Mouse (Mus musculus) heart, postnatal 0 days (tissue): ENCODE results near the gene Heatr5b. TPM values are rescaled to one million over a fixed set of nuclear protein-coding genes. Genes with fewer than 3 reads are reported as not detected.
A peak's percentile ranks its signal among the peaks of the same experiment; 100 is the strongest.

Experiments
- ATAC-seq: fragments of 200-750 bp; cut with Nextera tagmentation; 2 replicates; pipeline ENCODE4 v1.8.0; 2017; ENCODE audit warnings: low read depth, moderate number of reproducible peaks, moderate library complexity; ENCODE audit not compliant: insufficient read depth
- DNase-seq: peaks from one replicate; pipeline ENCODE4 v3.0.0-alpha.2; 2016; ENCODE audit warnings: low spot score
- H3K27ac ChIP-seq: fragments of 300-500 bp; sonication (generic); 2 replicates; pipeline ENCODE4 v1.5.1; 2014; ENCODE audit warnings: low read depth, mild to moderate bottlenecking
- H3K27me3 ChIP-seq: fragments of 300-500 bp; sonication (generic); 2 replicates; pipeline ENCODE4 v1.6.1; 2014; ENCODE audit warnings: low read length, mixed read lengths; ENCODE audit not compliant: control insufficient read depth, insufficient read depth
- H3K36me3 ChIP-seq: fragments of 300-500 bp; sonication (generic); replicated peaks from 2 replicates; pipeline ENCODE4 v1.6.1; 2014; ENCODE audit warnings: low read length, mixed read lengths; ENCODE audit not compliant: control insufficient read depth, insufficient read depth
- H3K4me1 ChIP-seq: fragments of 300-500 bp; sonication (generic); 2 replicates; pipeline ENCODE4 v1.6.1; 2014; ENCODE audit warnings: antibody characterized with exemption; ENCODE audit not compliant: control insufficient read depth, insufficient read depth
- H3K4me2 ChIP-seq: fragments of 300-500 bp; sonication (generic); 2 replicates; pipeline ENCODE4 v1.6.1; 2014; ENCODE audit warnings: low read depth, mild to moderate bottlenecking, low read length, moderate library complexity
- H3K4me3 ChIP-seq: fragments of 300-500 bp; sonication (generic); 2 replicates; pipeline ENCODE4 v1.5.1; 2014; ENCODE audit warnings: low read depth, low read length
- H3K9ac ChIP-seq: fragments of 300-500 bp; sonication (generic); replicated peaks from 2 replicates; pipeline ENCODE4 v1.6.1; 2014; ENCODE audit warnings: low read depth, low read length, mixed read lengths
- H3K9me3 ChIP-seq: fragments of 300-500 bp; sonication (generic); replicated peaks from 2 replicates; pipeline ENCODE4 v1.6.1; 2016; ENCODE audit warnings: low read length; ENCODE audit not compliant: control insufficient read depth
- CTCF ChIP-seq: IDR thresholded peaks from 2 replicates; pipeline ENCODE4 v1.5.1; 2016; ENCODE audit warnings: antibody characterized with exemption, control low read depth, low read depth
- EP300 ChIP-seq: IDR thresholded peaks from 2 replicates; pipeline ENCODE4 v1.6.1; 2016; ENCODE audit warnings: antibody characterized with exemption, low read depth
- WGBS: fragments of 180-500 bp; shearing (Covaris S2); extraction: QIAGEN DNeasy Blood & Tissue Kit; methylation state at CpG from one replicate; pipeline ENCODE4 v1.1.7; 2014; 5-methylcytosine and 5-hydroxymethylcytosine counted together
- polyA plus RNA-seq: library from polyadenylated mRNA; unstranded; fragments of >200 nt; fragmentation: Nextera tagmentation; extraction: Ambion mirVana; gene quantifications from 2 replicates; pipeline ENCODE4 v1.2.1, GENCODE M21; 2015
- total RNA-seq: library from RNA; depleted of rRNA; stranded (reverse); fragments of >200 nt; gene quantifications from 2 replicates; pipeline ENCODE4 v1.2.3, GENCODE M21; 2014; ENCODE audit warnings: low replicate concordance

Heatr5b gene
- total and polyA plus RNA-seq, 2 experiments from 2014 or later = 13.8 to 56.7 TPM

GRCm38 (mm10) chr17:78737771-78738170 lies 97.4 kb downstream of the Heatr5b start:
- H3K27me3 ChIP-seq = no peaks in the 10 kb centered on the region
- no peaks in the 10 kb centered on the region for H3K9me3 ChIP-seq
- H3K4me3 ChIP-seq = no peak overlapping the region
- H3K4me2 ChIP-seq = no peak overlapping the region
- no peak for ATAC-seq
- TF ChIP-seq EP300 (no peak), CTCF (no peak)
- no peak overlapping the region for H3K9ac ChIP-seq
- peaks cover 12% of the 10 kb centered on the region; the same call in 1 of the 2 replicates for H3K4me1 ChIP-seq
- H3K27ac ChIP-seq = no peak overlapping the region
- 57% methylated on average over 2 of the region's 2 CpGs for WGBS
- H3K36me3 ChIP-seq = no peaks in the 10 kb centered on the region
- no peak for DNase-seq

- no peak for ATAC-seq
- peaks cover 19% of the 10 kb centered on the region; the same call in 1 of the 2 replicates for H3K4me1 ChIP-seq
- 47% methylated on average over 4 of the region's 4 CpGs for WGBS
- no peaks in the 10 kb centered on the region for H3K9me3 ChIP-seq
- TF ChIP-seq CTCF = no peak
- no peak for TF ChIP-seq EP300
- H3K4me3 ChIP-seq = peak within 1 kb of the TSS; percentile 88
- peak within 1 kb of the TSS; percentile 88 for H3K9ac ChIP-seq
- no peaks in the 10 kb centered on the region for H3K27me3 ChIP-seq
- H3K4me2 ChIP-seq = peak within 1 kb of the TSS; percentile 76
- peak within 1 kb of the TSS; percentile 93 for H3K27ac ChIP-seq
- H3K36me3 ChIP-seq = no peaks in the 10 kb centered on the region
- no peak for DNase-seq
Measured at GRCm38 (mm10) chr17:78737096-78737495, 98.1 kb downstream of the Heatr5b start, which contains the start of gene Strn. Gene Strn (minus strand): TSS chr17:78737196.

GRCm38 (mm10) chr17:78736473-78736988 lies 98.6 kb downstream of the Heatr5b start:
- ATAC-seq = peak; percentile 98
- Histone ChIP-seq H3K4me1 (peaks cover 25% of the 10 kb centered on the region; the same call in 1 of the 2 replicates), H3K4me2 (peak overlapping the region; percentile 76), H3K27ac (peak overlapping the region; percentile 93), H3K9ac (peak overlapping the region; percentile 88), H3K36me3 (no peaks in the 10 kb centered on the region), H3K4me3 (peak overlapping the region; percentile 88), H3K9me3 (no peaks in the 10 kb centered on the region), H3K27me3 (no peaks in the 10 kb centered on the region)
- TF ChIP-seq CTCF = no peak
- TF ChIP-seq EP300 = peak; percentile 62; the same call in 1 of the 2 replicates
- under 1% methylated on average over 59 of the region's 60 CpGs for WGBS
- DNase-seq = peak; percentile 97

GRCm38 (mm10) chr17:78735731-78736472 lies 99.3 kb downstream of the Heatr5b start:
- Histone ChIP-seq H3K27me3 (no peaks in the 10 kb centered on the region), H3K4me1 (peaks cover 25% of the 10 kb centered on the region; the same call in 1 of the 2 replicates), H3K4me3 (peak overlapping the region; percentile 88), H3K9me3 (no peaks in the 10 kb centered on the region), H3K4me2 (peak overlapping the region; percentile 76), H3K36me3 (no peaks in the 10 kb centered on the region), H3K27ac (peak overlapping the region; percentile 93), H3K9ac (peak overlapping the region; percentile 88)
- TF ChIP-seq CTCF (no peak), EP300 (no peak)
- DNase-seq = no peak
- WGBS = under 1% methylated on average over 30 of the region's 39 CpGs
- ATAC-seq = peak; percentile 47

GRCm38 (mm10) chr17:78734806-78735205 lies 100.4 kb downstream of the Heatr5b start:
- Histone ChIP-seq H3K36me3 (no peaks in the 10 kb centered on the region), H3K4me3 (peak overlapping the region; percentile 88), H3K4me1 (peaks cover 25% of the 10 kb centered on the region; the same call in 1 of the 2 replicates), H3K4me2 (peak overlapping the region; percentile 76), H3K9me3 (no peaks in the 10 kb centered on the region), H3K27ac (peak overlapping the region; percentile 93), H3K27me3 (no peaks in the 10 kb centered on the region), H3K9ac (peak overlapping the region; percentile 88)
- 36% methylated on average over 10 of the region's 10 CpGs for WGBS
- TF ChIP-seq CTCF (no peak), EP300 (no peak)
- ATAC-seq (no peak), DNase-seq (no peak)
